Mouse (Mus musculus): ENCODE results near the gene Cat.

The Cat gene

GRCm38 (mm10) chr2:103484617-103485401, at the start of gene Cat:
TSS of gene Cat (minus strand) at chr2:103485160.
- DNase-seq (ENCODE audit: low read depth, low spot score) = peak; percentile 97

- DNase-seq (ENCODE audit: low read depth, low spot score) = no peak
Observed at GRCm38 (mm10) chr2:103525596-103525995, 40.6 kb upstream of the Cat start.

GRCm38 (mm10) chr2:103516472-103516871, 31.5 kb upstream of the Cat start:
- DNase-seq (ENCODE audit: low read depth, low spot score) = no peak

- DNase-seq (ENCODE audit: low read depth, low spot score) = peak; percentile 84
Observed at GRCm38 (mm10) chr2:103515513-103516180, 30.7 kb upstream of the Cat start.

- DNase-seq (ENCODE audit: low read depth, low spot score) = no peak
Observed at GRCm38 (mm10) chr2:103512066-103512795, 27.3 kb upstream of the Cat start.

GRCm38 (mm10) chr2:103511631-103512030, 26.7 kb upstream of the Cat start:
- DNase-seq (ENCODE audit: low read depth, low spot score) = no peak

GRCm38 (mm10) chr2:103511042-103511441, 26.1 kb upstream of the Cat start:
- no peak for DNase-seq (ENCODE audit: low read depth, low spot score)

- no peak for DNase-seq (ENCODE audit: low read depth, low spot score)
Observed at GRCm38 (mm10) chr2:103507651-103508050, 22.7 kb upstream of the Cat start.

- no peak for DNase-seq (ENCODE audit: low read depth, low spot score)
Observed at GRCm38 (mm10) chr2:103505956-103506355, 21.0 kb upstream of the Cat start.

GRCm38 (mm10) chr2:103504463-103504862, 19.5 kb upstream of the Cat start:
- no peak for DNase-seq (ENCODE audit: low read depth, low spot score)

- DNase-seq (ENCODE audit: low read depth, low spot score) = no peak
Observed at GRCm38 (mm10) chr2:103500769-103501168, 15.8 kb upstream of the Cat start.

GRCm38 (mm10) chr2:103495633-103496418, 10.9 kb upstream of the Cat start:
- no peak for DNase-seq (ENCODE audit: low read depth, low spot score)

- DNase-seq (ENCODE audit: low read depth, low spot score) = no peak
Observed at GRCm38 (mm10) chr2:103493827-103494226, 8.9 kb upstream of the Cat start.

- DNase-seq (ENCODE audit: low read depth, low spot score) = no peak
Observed at GRCm38 (mm10) chr2:103492526-103492925, 7.6 kb upstream of the Cat start.

- DNase-seq (ENCODE audit: low read depth, low spot score) = no peak
Observed at GRCm38 (mm10) chr2:103483986-103484520, 907 bp downstream of the Cat start.

GRCm38 (mm10) chr2:103483289-103483985, 1.5 kb downstream of the Cat start:
- DNase-seq (ENCODE audit: low read depth, low spot score) = no peak

- no peak for DNase-seq (ENCODE audit: low read depth, low spot score)
Observed at GRCm38 (mm10) chr2:103481314-103482231, 3.4 kb downstream of the Cat start.

- no peak for DNase-seq (ENCODE audit: low read depth, low spot score)
Observed at GRCm38 (mm10) chr2:103480871-103481270, 4.1 kb downstream of the Cat start.

- DNase-seq (ENCODE audit: low read depth, low spot score) = no peak
Observed at GRCm38 (mm10) chr2:103480240-103480639, 4.7 kb downstream of the Cat start.

GRCm38 (mm10) chr2:103478326-103478725, 6.6 kb downstream of the Cat start:
- no peak for DNase-seq (ENCODE audit: low read depth, low spot score)

All from brain, adult 2 months (tissue).